Mouse (Mus musculus): ENCODE data around the gene 4930404H24Rik.

Gene 4930404H24Rik

GRCm38 (mm10) chr2:153529931-153530766, 37.6 kb downstream of the 4930404H24Rik start, which contains the start of gene Nol4l:
TSS of gene Nol4l (minus strand) at chr2:153529971.
- no peak for DNase-seq (ENCODE audit: low read depth, low spot score)

GRCm38 (mm10) chr2:153530948-153531347, 38.4 kb downstream of the 4930404H24Rik start:
- no peak for DNase-seq (ENCODE audit: low read depth, low spot score)

- DNase-seq (ENCODE audit: low read depth, low spot score) = no peak
Measured at GRCm38 (mm10) chr2:153533981-153534380, 41.4 kb downstream of the 4930404H24Rik start.

- DNase-seq (ENCODE audit: low read depth, low spot score) = no peak
Measured at GRCm38 (mm10) chr2:153538898-153539297, 46.3 kb downstream of the 4930404H24Rik start.

GRCm38 (mm10) chr2:153542936-153543668, 50.5 kb downstream of the 4930404H24Rik start:
- no peak for DNase-seq (ENCODE audit: low read depth, low spot score)

All from telencephalon, adult 2 months (tissue).